Mouse (Mus musculus): ENCODE data around the gene Adam3. TPM values are rescaled to one million over a fixed set of nuclear protein-coding genes. Genes with fewer than 3 reads are reported as not detected.

The Adam3 gene
- not detected for polyA plus RNA-seq (2017; shearing (Covaris generic))

GRCm38 (mm10) chr8:24725630-24726029 is at the start of gene Adam3:
Adam3 (minus strand) TSS chr8:24725852.

Other genes starting within 250 kb of the Adam3 start
- gene Adam5, start 98.5 kb upstream of the Adam3 start, polyA plus RNA-seq (2017; shearing (Covaris generic)), result not detected

All from effector memory CD4-positive, alpha-beta T cell, adult 7 months (primary cell).